Mouse (Mus musculus) splenic B cell, adult 2 months (primary cell): ENCODE measurements at regions not wholly inside any gene's neighbourhood (a gene's known extent, or its start where the extent isn't known, plus 50 kb on each side); places are given as distances from the start of the nearest gene placed in this dataset.

ENCODE experiments used
- DNase-seq: peaks from one replicate; pipeline ENCODE4 v3.0.0-alpha.2; 2011; ENCODE audit warnings: low read depth, low spot score
- H3K27me3 ChIP-seq: 2 replicates; pipeline ENCODE4 v1.6.1; 2012; ENCODE audit warnings: mild to moderate bottlenecking, low read length, moderate library complexity, mixed read lengths; ENCODE audit not compliant: control insufficient read depth, poor library complexity, insufficient read depth, severe bottlenecking
- H3K36me3 ChIP-seq: 2 replicates; pipeline ENCODE4 v1.6.1; 2012; ENCODE audit warnings: mild to moderate bottlenecking, low read length, moderate library complexity, mixed read lengths; ENCODE audit not compliant: control insufficient read depth, poor library complexity, insufficient read depth, severe bottlenecking

- DNase-seq: no peak
- Histone ChIP-seq H3K36me3 (no peaks in the 10 kb centered on the region), H3K27me3 (no peaks in the 10 kb centered on the region)
These were observed 97.7 kb upstream of the Sall1 start for GRCm38 (mm10) chr8:89141529-89142235.

- DNase-seq: no peak
- Histone ChIP-seq H3K27me3 (no peaks in the 10 kb centered on the region), H3K36me3 (no peaks in the 10 kb centered on the region)
These were observed 95.9 kb upstream of the Sall1 start for GRCm38 (mm10) chr8:89139876-89140275.

- H3K36me3 ChIP-seq: no peaks in the 10 kb centered on the region
- DNase-seq: no peak
- H3K27me3 ChIP-seq: no peaks in the 10 kb centered on the region
These were observed 94.6 kb upstream of the Sall1 start for GRCm38 (mm10) chr8:89138416-89139125.

- Histone ChIP-seq H3K27me3 (no peaks in the 10 kb centered on the region), H3K36me3 (no peaks in the 10 kb centered on the region)
- DNase-seq: no peak
These were observed 90.9 kb upstream of the Sall1 start for GRCm38 (mm10) chr8:89134581-89135484.

- no peaks in the 10 kb centered on the region for H3K36me3 ChIP-seq
- no peak for DNase-seq
- H3K27me3 ChIP-seq: no peaks in the 10 kb centered on the region
These were observed 90.1 kb upstream of the Sall1 start for GRCm38 (mm10) chr8:89134058-89134457.

- Histone ChIP-seq H3K27me3 (no peaks in the 10 kb centered on the region), H3K36me3 (no peaks in the 10 kb centered on the region)
- DNase-seq: no peak
These were observed 77.1 kb upstream of the Sall1 start for GRCm38 (mm10) chr8:89121051-89121450.

GRCm38 (mm10) chr8:89107895-89108660, 64.1 kb upstream of the Sall1 start:
- Histone ChIP-seq H3K27me3 (no peaks in the 10 kb centered on the region), H3K36me3 (no peaks in the 10 kb centered on the region)
- no peak for DNase-seq

- Histone ChIP-seq H3K36me3 (no peaks in the 10 kb centered on the region), H3K27me3 (no peaks in the 10 kb centered on the region)
These were observed 62.4 kb upstream of the Sall1 start for GRCm38 (mm10) chr8:89106346-89106745.

GRCm38 (mm10) chr8:89097396-89097795, 53.4 kb upstream of the Sall1 start:
- no peaks in the 10 kb centered on the region for H3K36me3 ChIP-seq
- H3K27me3 ChIP-seq: no peaks in the 10 kb centered on the region
- DNase-seq: no peak

More at GRCm38 (mm10) chr8:89106346-89106745, 62.4 kb upstream of the Sall1 start:
- DNase-seq: no peak
